Mouse (Mus musculus) embryonic fibroblast, embryonic 13.5 days (primary cell): Measurements from ENCODE around the gene Arrdc3. TPM values are rescaled to one million over a fixed set of nuclear protein-coding genes. Genes with fewer than 3 reads are reported as not detected.

Experiments used
- H3K27ac ChIP-seq: 2 replicates; pipeline ENCODE4 v1.5.1; 2012; ENCODE audit warnings: low read length, control low read depth, inconsistent platforms; ENCODE audit not compliant: insufficient read depth
- H3K4me1 ChIP-seq: 2 replicates; pipeline ENCODE4 v1.6.1; 2011; ENCODE audit warnings: low read length; ENCODE audit not compliant: control insufficient read depth, insufficient read depth
- H3K4me3 ChIP-seq: 2 replicates; pipeline ENCODE4 v1.5.1; 2011; ENCODE audit warnings: mild to moderate bottlenecking, control low read depth, low read length; ENCODE audit not compliant: insufficient read depth
- CTCF ChIP-seq: IDR thresholded peaks from 2 replicates; pipeline ENCODE4 v1.5.1; 2011; ENCODE audit warnings: mild to moderate bottlenecking, control low read depth, low read length, moderate library complexity, borderline replicate concordance; ENCODE audit not compliant: insufficient read depth
- POLR2A ChIP-seq: IDR thresholded peaks from 2 replicates; pipeline ENCODE4 v1.6.1; 2011; ENCODE audit warnings: low read depth, mild to moderate bottlenecking, control low read depth, low read length, moderate library complexity
- polyA plus RNA-seq: library from polyadenylated mRNA; stranded (reverse); fragments of >200 nt; gene quantifications from 2 replicates; pipeline ENCODE4 v1.2.4, GENCODE M21; 2011; ENCODE audit warnings: low read depth; ENCODE audit not compliant: missing spikeins, insufficient read length

Arrdc3 gene
- polyA plus RNA-seq: 25.8 and 37.9 TPM in 2 replicates

DNA sequence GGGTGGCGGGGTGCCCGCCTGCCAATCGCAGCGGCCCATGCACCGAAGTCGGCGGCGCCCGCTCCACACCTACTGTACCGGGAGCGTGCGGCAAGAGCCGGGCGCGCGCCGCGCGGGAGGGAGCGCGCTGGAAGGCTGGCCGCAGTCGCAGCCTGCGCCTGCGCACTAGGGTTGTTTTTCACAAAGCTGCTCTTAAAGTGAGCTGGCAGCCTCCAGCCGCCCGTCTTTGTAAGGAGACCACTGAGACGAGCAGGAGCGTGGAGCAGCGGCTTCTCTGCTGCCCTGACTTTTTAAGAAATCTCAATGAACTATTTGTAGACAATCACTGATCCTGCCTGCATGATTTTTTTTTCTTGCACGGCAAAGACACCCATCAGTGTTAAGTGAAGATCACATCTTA is at the start of gene Arrdc3:
Gene Arrdc3 (plus strand): TSS at position 195 of the 400 bp plus-strand sequence.
- TF ChIP-seq POLR2A: peak; percentile 100
- no peak for TF ChIP-seq CTCF
- no peaks in the 10 kb centered on the region for H3K4me1 ChIP-seq
- H3K27ac ChIP-seq: peak within 1 kb of the TSS; percentile 97
- peak within 1 kb of the TSS; percentile 99 for H3K4me3 ChIP-seq

DNA sequence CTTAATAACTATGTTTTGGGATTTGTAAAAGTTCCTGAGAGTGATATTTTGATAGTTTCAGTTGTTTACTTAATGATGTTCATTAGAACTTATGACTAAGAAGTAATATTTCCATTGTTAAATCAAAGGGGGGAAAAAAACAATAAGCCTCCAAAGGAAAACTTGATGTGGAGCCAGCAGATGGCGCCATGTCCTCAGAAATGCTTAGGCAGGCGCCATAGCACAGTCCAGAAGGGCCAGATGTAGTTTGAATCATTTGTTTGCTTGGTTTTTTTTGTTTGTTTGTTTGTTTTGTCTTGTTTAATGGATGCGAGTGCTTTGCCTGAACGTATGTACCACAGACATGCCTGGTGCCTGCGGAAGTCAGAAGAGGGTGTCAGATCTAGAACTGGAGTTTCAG is 21.0 kb upstream of the Arrdc3 start:
- TF ChIP-seq POLR2A: no peak
- peak; percentile 52; the same call in 1 of the 2 replicates for TF ChIP-seq CTCF
- no peaks in the 10 kb centered on the region for H3K4me1 ChIP-seq
- H3K4me3 ChIP-seq: no peak overlapping the region
- H3K27ac ChIP-seq: no peak overlapping the region

DNA sequence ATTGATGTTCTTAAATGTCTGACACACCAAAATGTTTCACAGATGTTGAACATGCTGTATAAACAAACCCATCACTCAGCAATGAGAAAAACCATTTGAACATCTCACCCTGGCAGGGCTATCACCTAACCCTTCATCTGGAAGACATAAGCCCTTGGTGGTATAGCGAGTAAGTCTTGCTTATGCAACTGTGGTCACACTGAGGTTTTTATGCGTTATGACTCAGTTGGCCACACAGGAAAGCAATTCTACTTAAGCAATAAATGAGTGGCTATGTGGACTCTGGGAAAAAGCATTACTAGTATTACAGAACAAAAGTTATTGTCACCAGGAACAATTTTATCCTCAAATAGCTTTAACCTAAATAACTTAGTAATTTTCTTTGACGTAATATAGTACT is 19.0 kb upstream of the Arrdc3 start:
- Histone ChIP-seq H3K4me3 (no peak overlapping the region), H3K27ac (no peak overlapping the region), H3K4me1 (no peaks in the 10 kb centered on the region)
- no peak for TF ChIP-seq CTCF
- TF ChIP-seq POLR2A: no peak

DNA sequence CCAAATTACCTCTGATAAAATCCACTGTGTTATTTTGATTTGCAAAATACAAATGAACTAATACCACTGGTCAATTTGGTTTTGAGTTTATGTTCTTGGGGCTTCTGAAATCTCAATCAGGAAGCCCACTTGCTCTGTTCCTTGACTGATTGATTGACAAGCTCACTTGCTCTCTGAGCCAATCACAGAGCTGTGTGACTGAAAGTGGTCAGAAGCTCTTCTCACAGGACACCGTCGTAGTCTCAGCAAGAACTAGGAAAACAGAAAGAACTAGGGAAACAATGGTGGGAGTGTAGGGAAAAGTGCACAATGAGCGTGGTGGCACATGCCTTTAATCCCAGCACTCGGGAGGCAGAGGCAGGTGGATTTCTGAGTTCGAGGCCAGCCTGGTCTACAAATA is 8.1 kb upstream of the Arrdc3 start:
- no peaks in the 10 kb centered on the region for H3K4me1 ChIP-seq

DNA sequence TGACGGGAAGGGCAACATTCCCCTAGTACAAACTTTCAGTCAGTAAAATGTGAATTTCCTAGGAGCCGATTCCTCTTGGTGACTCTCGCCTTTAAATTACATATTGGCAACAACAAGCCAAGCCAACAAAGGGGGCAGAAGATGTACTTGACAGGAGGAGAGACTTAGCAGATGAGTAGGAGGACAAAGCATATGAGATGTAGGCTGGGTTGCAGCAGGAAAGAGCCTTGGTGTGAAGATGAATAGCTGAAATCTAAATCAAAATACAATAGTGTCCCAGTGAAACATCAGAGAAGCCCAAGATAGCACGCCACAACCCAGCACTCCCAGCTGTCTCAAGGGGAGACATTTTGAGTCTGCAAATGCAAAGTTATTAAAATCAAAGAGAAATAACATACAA is 2.4 kb upstream of the Arrdc3 start:
- TF ChIP-seq POLR2A (no peak), CTCF (no peak)

More for the DNA sequence above, 8.1 kb upstream of the Arrdc3 start:
- H3K27ac ChIP-seq: no peak overlapping the region
- TF ChIP-seq CTCF: no peak
- TF ChIP-seq POLR2A: no peak
- H3K4me3 ChIP-seq: no peak overlapping the region

DNA sequence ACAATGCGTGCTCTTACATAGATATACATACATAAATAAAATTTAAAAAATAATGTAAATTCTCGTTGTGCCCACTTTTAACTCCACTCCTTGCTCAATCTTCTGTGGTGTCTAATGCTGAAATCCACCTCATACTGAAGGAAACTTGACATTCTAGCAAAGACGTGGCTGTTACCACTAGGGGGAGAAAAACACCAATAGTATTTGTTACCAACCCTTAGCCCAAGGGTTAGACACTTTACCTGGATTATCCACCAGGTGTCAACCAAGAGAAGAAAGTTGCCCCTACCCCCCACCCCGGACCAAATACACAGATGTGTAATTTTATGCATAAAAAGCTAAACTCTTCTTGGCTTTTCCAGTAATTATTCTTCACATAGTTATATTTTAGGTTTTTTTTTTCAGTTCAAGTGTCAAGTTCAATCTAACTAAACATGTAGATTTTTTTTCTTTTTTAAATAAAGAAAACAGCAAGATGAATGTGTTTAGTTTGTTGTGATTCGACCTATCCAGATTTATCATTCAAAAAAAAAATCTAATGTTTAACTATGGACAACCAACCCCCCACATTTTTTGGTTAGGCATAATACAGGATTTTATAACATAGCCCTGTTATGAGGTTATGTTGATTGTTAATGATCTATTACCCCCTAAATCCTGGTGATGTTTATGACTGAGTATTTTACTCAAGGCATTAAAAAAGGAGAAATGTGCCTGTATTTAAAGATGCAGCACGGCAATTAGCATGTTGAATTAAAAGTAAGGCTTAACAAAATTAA is 1.3 kb upstream of the Arrdc3 start:
- Histone ChIP-seq H3K27ac (no peak overlapping the region; the same call in 1 of the 2 replicates), H3K4me1 (no peaks in the 10 kb centered on the region), H3K4me3 (no peak overlapping the region)
- no peak for TF ChIP-seq CTCF
- no peak for TF ChIP-seq POLR2A

More for the DNA sequence above, 2.4 kb upstream of the Arrdc3 start:
- Histone ChIP-seq H3K4me3 (no peak overlapping the region), H3K27ac (no peak overlapping the region), H3K4me1 (no peaks in the 10 kb centered on the region)

DNA sequence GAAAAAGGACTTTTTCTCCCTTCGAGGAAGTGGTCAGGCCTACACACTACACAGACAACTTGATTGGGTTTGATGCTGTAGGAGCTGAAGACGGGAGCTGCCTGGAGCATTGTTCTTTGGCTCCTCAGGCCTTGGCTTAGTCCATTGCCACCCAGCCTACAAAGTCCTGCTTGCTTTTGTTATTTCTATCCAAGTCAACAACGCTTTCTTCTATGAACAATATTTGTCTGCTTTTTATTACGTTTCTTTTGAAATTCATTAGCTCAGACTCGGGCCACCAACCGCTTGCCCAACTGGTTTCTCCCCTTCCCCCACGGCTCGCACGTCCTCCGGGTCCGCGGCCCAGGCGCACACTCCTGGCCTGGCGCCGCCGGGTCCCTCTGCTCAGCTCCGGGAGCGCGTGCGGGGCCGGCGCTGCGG is 458 bp upstream of the Arrdc3 start:
- Histone ChIP-seq H3K27ac (peak overlapping the region; percentile 67), H3K4me1 (no peaks in the 10 kb centered on the region), H3K4me3 (peak overlapping the region; percentile 28)
- TF ChIP-seq POLR2A (peak; percentile 39), CTCF (no peak)

DNA sequence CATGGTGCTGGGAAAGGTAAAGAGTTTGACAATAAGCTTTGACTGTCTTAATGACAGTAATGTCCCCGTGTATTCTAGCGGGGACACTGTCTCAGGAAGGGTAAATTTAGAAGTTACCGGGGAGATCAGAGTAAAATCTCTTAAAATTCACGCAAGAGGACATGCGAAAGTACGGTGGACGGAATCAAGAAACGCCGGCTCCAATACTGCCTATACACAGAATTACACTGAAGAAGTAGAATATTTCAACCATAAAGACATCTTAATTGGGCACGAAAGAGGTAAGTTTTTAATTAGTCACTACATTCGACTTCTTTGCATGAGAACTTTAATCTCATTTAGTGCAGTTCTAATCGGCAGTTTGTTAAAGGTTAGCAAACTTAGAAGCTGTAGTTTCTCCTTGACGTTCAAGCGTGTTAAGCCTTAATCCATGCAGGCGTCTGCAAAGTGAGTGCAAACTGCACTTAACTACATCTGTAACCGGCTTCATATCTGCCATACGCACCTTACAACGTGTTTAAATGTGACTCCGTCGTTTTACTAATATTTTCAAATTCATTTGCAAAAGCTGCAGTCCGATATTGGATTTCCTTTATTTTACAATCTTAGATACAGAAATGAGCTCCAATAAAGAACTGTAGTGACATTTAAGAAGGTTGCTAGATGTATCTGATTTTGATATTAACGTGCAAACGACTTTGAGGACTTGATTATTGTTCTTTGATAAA is 629 bp downstream of the Arrdc3 start:
- TF ChIP-seq POLR2A (no peak; the same call in 1 of the 2 replicates), CTCF (no peak)
- Histone ChIP-seq H3K4me3 (peak overlapping the region; percentile 99), H3K4me1 (no peaks in the 10 kb centered on the region), H3K27ac (peak overlapping the region; percentile 97)

DNA sequence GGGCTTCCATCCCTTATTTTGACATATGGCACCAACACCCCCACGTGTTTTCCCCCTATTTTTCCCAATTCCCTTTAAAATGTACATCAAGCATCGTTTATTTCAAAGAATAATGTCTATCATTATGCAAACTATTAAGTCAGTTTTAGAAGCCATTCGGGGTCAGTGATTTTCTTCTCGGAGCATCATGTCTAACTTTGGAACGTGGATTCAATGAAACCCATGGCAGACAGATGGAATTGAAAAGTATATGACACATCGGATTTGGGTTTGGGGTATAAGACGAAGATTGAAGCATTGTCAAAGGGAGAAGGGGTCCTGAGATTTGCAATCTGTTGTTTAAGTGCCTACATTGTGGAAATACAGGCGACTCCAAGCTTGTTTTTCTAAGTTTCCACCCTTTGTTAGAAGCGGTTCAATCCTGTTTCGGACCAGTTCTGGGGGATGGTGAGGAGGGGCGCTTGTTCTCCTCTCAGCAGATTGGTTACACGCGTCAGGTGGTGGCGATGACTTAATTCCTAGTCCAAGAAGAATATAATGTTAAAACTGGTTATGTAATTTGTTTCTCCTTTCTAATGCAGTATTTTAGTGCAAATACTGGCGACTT is 1.3 kb downstream of the Arrdc3 start:
- Histone ChIP-seq H3K4me3 (peak overlapping the region; percentile 99), H3K27ac (peak overlapping the region; percentile 99), H3K4me1 (no peaks in the 10 kb centered on the region)
- TF ChIP-seq CTCF: no peak
- peak; percentile 65 for TF ChIP-seq POLR2A

DNA sequence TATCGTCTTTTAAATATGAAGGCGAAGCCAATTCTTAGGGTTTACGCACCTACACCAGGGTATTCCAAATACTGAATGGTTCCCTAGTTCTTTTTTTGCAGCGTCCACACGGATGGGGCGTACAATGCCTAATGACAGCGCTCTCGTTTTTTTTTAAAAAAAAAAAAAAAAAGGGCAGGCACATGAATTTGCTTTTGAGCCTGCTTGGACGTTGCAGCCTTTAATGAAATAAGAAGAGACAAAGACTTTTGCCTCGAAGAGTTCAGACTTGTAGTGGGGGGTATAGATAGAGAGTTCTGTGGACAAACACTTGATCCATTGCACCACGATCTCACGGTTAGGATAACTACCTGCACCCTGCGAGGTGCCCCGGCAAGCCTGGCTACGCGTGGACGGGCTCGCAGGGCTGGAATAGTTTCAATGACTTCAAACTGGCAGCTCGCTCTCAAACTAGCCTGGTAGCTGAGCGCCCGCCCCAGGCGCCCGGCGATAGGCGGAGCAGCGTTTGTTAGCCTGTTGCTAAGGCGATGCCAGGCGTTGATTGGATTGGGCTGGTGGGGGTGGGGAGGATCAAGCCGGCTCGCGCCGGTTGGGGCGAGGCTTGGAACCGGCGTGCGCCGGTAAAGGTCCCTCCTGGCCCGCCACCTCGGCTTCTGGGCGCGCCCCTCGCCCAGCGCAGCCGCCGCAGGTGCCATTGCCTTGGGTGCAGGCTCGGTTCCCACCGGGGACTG is 2.1 kb downstream of the Arrdc3 start:
- TF ChIP-seq POLR2A: peak; percentile 94
- no peak for TF ChIP-seq CTCF

More for the DNA sequence above, 2.1 kb downstream of the Arrdc3 start:
- Histone ChIP-seq H3K4me3 (peak overlapping the region; percentile 71), H3K4me1 (no peaks in the 10 kb centered on the region), H3K27ac (peak overlapping the region; percentile 99)
